Mouse (Mus musculus) splenic B cell, adult 2 months (primary cell): ENCODE measurements around the gene Prdx1.
"Not testable (repeated sequence)": the region's sequence is repeated elsewhere in the genome, so short reads cannot be mapped to it uniquely, and the experiment has no call there.

Experiments used
- DNase-seq: peaks from one replicate; pipeline ENCODE4 v3.0.0-alpha.2; 2011; ENCODE audit warnings: low read depth, low spot score
- H3K27me3 ChIP-seq: 2 replicates; pipeline ENCODE4 v1.6.1; 2012; ENCODE audit warnings: mild to moderate bottlenecking, low read length, moderate library complexity, mixed read lengths; ENCODE audit not compliant: control insufficient read depth, poor library complexity, insufficient read depth, severe bottlenecking
- H3K36me3 ChIP-seq: 2 replicates; pipeline ENCODE4 v1.6.1; 2012; ENCODE audit warnings: mild to moderate bottlenecking, low read length, moderate library complexity, mixed read lengths; ENCODE audit not compliant: control insufficient read depth, poor library complexity, insufficient read depth, severe bottlenecking

The Prdx1 gene

DNA sequence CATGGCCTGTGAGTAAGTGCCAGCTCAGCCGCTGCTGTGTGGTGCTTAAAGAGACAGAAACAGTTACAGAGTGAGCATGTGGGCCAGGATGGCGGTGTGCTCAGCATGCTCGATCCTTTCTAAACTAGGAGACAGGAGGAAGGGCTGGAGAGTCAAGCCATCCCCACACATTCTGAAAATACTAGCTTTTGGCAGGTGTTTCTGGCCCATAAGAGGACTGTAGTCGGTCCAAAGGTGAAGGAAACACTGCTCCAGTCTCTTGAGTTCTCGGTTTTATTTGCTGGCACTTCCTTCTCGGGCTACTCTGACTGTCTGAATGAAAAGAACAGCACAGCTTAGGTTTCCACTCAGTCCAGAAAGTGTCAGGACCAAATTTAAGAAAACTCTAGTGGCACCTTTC, 24.5 kb upstream of the Prdx1 start:
- DNase-seq = no peak

DNA sequence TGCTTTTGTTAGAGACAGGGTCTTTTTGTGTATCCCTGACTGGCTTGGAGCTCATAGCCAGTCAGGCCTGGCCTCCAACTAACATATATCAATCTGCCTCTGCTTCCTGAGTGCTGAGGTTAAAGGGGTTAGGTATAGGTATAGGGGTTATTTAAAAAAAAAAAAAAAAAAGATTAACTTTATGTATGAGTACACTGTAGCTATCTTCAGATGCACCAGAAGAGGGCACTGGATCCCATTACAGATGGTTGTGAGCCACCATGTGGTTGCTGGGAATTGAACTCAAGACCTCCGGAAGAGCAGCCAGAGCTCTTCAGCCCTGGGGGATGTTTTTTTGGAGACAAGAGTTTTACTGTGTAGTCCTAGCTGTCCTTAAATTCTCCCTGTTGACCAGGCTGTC, 23.3 kb upstream of the Prdx1 start:
- Histone ChIP-seq H3K36me3 (no peaks in the 10 kb centered on the region), H3K27me3 (no peaks in the 10 kb centered on the region)
- DNase-seq = no peak

More for the DNA sequence above, 24.5 kb upstream of the Prdx1 start:
- Histone ChIP-seq H3K36me3 (no peaks in the 10 kb centered on the region), H3K27me3 (no peaks in the 10 kb centered on the region)

DNA sequence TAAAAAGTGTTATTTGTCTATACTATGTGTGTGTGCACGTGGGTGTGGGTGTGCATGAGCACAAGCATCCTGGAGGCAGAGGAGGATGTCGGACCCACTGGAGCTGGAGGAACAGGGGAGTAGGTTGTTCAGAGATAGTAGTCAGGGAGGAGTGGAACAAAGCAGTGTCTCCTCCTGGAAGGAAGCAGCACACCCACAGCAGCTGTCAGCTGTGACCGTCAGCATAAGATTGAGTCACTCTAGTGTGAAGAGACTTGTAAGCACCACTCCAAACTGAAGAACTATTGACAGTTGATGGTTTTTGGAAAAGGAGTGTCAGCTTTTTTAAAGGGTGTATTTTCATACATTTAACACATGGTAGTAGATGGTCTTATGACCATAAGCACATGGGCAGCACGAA, 18.7 kb upstream of the Prdx1 start:
- no peaks in the 10 kb centered on the region for H3K36me3 ChIP-seq
- no peaks in the 10 kb centered on the region for H3K27me3 ChIP-seq
- DNase-seq = peak; percentile 30

DNA sequence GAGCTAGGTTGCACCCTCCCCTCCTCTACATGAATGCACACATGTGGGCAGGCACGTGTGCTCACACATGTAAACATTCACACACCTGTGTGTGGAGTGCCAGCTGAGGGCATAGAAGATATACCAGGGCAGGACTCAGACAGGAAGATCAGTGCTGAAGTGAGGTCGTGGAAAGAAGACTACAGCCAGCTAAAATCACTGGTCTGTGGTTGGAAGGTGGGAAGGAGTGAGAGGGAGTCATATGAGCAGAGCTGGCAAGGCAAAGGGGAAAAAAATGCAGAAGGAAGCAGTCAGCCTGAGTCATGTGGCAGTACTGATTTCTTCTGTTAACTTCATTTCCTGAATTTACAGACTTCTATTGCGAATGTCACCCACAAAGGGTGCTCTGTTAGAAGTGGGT, 17.2 kb upstream of the Prdx1 start:
- DNase-seq = peak; percentile 57
- Histone ChIP-seq H3K27me3 (no peaks in the 10 kb centered on the region), H3K36me3 (no peaks in the 10 kb centered on the region)

DNA sequence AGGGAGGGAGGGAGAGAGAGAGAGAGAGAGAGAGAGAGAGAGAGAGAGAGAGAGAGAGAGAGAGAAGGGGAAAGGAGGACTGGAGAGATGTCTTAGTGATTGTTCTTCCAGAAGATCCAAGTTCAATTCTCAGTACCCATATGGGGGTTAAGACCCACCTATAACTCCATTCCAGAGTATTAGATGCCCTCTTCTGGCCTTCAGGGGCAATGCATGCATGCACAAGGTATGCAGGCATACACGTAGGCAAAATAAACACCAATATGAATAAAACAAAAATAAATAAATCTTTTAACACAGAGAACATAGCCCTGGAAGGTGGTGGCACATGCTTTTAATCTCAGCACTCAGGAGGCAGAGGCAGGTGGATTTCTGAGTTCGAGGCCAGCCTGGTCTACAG, 16.1 kb upstream of the Prdx1 start:
- peak; percentile 31 for DNase-seq
- no peaks in the 10 kb centered on the region for H3K36me3 ChIP-seq
- H3K27me3 ChIP-seq = no peaks in the 10 kb centered on the region

DNA sequence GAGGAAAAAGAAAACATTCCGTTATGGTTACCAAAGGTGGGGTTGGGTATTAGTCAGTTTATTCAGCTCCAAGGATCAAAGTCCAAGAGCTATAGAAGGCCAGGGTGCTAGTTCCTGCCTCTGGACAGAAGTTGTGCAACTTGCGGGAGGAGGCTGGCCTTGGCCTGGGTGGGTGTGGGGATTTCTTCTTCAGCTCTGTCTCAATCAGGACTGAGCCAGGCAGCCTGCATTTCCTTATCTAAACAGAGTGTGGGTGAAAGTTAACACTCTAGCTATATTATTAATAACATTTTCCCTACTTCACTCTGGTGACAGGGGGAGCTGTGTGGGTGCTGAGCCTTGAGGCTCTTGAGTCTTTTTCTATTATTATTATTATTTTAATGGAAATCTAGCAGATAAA, 12.6 kb upstream of the Prdx1 start:
- no peaks in the 10 kb centered on the region for H3K36me3 ChIP-seq
- no peaks in the 10 kb centered on the region for H3K27me3 ChIP-seq
- no peak for DNase-seq

DNA sequence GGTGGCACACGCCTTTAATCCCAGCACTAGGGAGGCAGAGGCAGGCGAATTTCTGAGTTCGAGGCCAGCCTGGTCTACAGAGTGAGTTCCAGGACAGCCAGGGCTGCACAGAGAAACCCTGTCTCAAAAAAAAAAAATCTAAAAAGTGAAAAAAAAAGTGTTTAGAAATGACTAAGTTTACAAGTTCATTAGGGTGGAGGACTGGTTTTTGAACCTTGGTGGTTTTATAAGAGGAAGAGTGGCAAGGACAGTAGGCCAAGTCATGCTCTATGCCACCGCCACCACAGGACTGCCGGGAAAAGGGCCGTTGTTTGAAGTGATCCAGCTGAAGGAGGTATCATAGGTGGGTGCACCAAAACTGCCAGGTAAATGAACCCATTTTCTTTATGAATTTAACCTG, 10.6 kb upstream of the Prdx1 start:
- H3K27me3 ChIP-seq, DNase-seq, H3K36me3 ChIP-seq: not testable (repeated sequence)

DNA sequence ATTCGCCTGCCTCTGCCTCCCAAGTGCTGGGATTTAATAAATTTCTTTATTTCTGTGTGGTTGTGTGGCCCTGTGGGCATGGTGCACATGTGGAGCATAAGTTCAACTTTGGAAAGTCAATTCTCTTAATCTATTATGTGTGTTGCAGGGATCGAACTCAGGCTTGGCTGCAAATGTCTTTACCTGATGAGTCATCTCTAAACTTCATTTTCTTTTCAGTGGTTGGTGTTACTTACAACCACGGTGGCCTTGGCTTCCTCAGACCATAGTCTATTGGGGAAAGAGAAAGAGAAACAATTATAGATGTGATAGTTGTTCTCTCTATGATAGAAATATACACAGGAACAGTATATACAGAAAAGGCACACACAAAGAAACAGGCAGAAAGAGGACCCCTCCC, 9.3 kb upstream of the Prdx1 start:
- Histone ChIP-seq H3K36me3 (no peaks in the 10 kb centered on the region), H3K27me3 (no peaks in the 10 kb centered on the region)
- DNase-seq = no peak

DNA sequence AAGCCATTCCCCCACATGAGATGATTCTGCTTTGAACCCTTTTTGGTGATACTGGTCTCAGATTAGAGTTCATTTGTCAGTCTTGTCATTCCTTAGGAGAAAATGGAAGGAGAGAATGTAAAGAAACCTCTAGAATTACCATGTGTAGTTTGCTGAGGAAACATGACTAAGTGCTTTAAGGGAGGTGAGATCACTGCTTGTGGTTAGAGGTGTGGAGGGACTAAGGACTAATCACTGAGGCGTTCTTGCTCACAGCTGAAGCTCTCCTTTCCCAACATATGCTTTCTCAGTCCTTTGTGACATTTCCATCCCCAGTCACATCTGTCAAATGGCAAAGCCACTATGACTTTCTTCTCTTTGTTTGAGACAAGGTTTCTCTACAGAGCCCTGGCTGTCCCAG, 7.5 kb upstream of the Prdx1 start:
- Histone ChIP-seq H3K36me3 (no peaks in the 10 kb centered on the region), H3K27me3 (no peaks in the 10 kb centered on the region)
- no peak for DNase-seq

DNA sequence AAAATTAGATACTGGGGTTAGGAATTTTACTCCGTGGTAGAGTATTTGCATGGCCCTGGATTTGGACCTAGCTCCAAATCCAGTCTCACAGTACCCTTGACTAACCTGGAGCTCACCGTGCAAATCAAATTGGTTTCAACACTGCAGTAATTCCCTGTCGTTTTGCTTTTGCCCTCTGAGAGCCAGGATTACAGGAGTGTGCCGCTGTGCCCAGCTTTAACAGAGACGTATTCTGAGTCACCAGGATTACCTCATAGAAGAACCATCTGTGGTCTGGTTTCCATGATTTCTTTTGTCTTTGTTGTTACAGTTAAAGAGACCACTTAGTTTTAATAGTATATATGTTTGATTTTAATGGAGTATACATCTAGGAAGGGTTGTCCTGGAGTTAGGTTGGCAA, 6.2 kb upstream of the Prdx1 start:
- DNase-seq = no peak
- Histone ChIP-seq H3K27me3 (no peaks in the 10 kb centered on the region), H3K36me3 (no peaks in the 10 kb centered on the region)

DNA sequence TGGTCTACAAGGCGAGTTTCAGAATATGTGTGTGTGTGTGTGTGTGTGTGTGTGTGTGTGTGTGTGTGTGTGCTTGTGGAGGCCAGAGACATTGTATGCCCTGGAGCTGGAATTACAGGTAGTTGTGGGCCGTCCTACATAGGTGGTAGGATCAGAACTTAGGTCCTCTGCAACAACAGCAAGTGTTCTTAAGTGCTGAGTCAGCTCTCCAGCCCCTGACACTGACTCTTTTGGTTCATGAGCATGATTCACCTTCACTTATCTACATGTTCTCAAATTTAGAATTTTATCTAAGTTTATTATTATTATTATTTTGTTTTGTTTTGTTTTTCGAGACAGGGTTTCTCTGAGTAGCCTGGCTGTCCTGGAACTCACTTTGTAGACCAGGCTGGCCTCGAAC, 4.8 kb upstream of the Prdx1 start:
- H3K27me3 ChIP-seq, H3K36me3 ChIP-seq, DNase-seq: not testable (repeated sequence)

DNA sequence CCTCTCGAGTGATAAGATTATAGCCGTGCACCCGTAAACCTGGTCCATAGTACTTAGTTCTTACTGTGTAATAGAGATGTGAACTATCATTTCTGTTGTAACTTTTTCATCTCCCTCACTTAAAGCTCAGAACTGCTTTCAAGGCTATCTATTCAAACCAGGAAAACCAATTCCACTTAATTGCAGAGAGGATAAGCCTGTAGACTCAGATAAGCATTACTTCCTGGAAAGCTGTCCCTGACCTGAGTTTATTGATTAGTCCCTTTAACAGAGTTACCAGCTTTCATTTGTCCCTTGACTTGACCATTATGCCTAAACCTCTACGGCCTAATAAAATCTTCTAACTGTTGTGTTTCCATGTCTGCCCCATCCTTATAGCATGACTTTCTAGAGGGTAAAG, 1.4 kb upstream of the Prdx1 start:
- no peaks in the 10 kb centered on the region for H3K27me3 ChIP-seq
- peaks cover 2% of the 10 kb centered on the region; the same call in 1 of the 2 replicates for H3K36me3 ChIP-seq
- no peak for DNase-seq

DNA sequence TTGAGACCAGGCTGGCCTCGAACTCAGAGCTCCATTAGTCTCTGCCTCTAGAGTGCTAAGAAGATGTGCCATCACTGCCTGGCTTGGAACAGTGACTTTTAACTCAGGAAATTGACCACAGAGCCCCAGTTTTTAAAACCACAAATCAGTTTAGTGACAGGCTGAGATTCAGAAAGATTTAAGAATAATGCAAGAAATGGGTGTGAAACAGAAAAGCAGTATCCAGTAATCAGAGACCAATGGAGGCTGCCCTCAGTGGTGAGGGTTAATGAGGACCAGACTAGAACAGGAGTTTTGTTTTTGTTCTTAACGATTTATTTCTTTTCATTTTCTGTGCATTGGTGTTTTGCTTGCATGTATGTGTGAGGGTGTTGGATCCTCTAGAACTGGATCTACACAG, 679 bp upstream of the Prdx1 start:
- no peaks in the 10 kb centered on the region for H3K27me3 ChIP-seq
- no peak for DNase-seq
- peaks cover 2% of the 10 kb centered on the region; the same call in 1 of the 2 replicates for H3K36me3 ChIP-seq

DNA sequence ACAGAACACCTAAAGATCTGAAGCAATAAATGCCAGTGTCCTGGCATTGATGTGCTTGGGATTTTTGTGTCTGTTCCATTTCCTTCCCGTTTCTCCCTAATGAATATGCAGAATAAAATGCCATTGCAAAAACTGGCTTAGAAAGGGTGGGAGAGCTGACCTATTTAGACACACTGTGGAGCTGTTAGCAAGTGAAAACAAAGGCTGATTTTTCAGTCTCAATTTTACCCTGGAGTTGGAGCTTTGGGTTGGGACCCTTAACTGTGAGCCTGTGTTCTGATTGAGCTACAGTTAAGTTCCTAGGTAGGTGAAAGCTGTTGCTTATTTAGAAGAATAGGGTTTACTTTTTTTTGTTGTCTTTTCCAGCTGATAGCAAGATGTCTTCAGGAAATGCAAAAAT, 1.7 kb downstream of the Prdx1 start:
- DNase-seq = no peak

DNA sequence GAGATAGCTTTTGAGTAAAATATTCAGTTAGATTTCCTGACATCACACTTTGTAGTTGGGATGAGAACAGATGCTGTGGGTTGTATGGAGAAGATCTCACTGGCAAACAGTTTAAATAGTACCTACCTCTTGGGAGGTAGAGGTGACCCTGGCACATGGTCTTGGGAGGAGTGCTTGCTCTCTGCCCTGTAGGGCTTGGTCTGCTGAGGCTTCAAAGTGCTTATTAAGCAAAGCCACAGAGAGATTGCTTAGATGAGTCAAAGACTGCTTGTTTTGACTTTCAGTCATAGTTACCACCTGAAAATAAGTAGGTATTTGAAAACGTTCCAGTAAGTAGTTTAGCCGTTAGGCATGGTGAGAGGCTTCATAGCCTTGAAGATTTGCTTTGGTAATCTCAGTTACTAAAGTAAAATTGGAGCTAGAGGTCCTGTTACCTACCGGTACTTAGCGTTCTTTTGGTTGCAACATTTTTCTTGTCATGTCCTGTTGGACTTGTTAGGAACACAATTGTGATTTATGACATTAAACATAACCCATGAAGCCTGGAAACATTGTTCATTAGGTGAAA, 4.0 kb downstream of the Prdx1 start:
- H3K27me3 ChIP-seq = no peaks in the 10 kb centered on the region
- DNase-seq = no peak
- peaks cover 15% of the 10 kb centered on the region for H3K36me3 ChIP-seq

More for the DNA sequence above, 1.7 kb downstream of the Prdx1 start:
- Histone ChIP-seq H3K36me3 (peaks cover 8% of the 10 kb centered on the region), H3K27me3 (no peaks in the 10 kb centered on the region)

DNA sequence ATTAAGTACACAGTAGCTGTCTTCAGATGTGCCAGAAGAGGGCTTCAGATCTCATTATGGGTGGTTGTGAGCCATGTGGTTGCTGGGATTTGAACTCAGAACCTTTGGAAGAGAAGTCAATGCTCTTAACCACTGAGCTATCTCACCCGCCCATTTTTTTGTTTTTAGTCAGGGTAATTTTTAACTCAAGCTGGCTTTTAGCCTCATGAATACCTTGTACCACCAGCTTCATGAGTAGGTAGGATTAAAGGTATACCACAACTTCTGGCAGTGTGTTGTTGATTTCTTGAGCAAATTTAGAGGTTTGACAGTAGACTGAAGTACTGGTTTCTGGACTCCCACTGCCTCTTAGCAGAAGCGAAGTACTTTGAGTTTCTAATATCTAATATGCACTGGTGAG, 6.8 kb downstream of the Prdx1 start:
- DNase-seq = no peak
- H3K36me3 ChIP-seq = peaks cover 22% of the 10 kb centered on the region
- no peaks in the 10 kb centered on the region for H3K27me3 ChIP-seq
